Mouse (Mus musculus) CD4-positive naive resting alpha-beta T cell, adult 57 days (primary cell): ENCODE data around the gene 1110065P20Rik. TPM values are rescaled to one million over a fixed set of nuclear protein-coding genes. Genes with fewer than 3 reads are reported as not detected.

ENCODE experiments used
- total RNA-seq: library from RNA; stranded (reverse); gene quantifications from one replicate; pipeline ENCODE4 v1.2.4, GENCODE M21; 2023

The 1110065P20Rik gene
- total RNA-seq = 16.4 TPM

GRCm38 (mm10) chr4:124850933-124851658 lies at the start of gene 1110065P20Rik:
Gene 1110065P20Rik, minus strand, starts transcription at chr4:124851196.

GRCm38 (mm10) chr4:124880599-124880998 lies 29.6 kb upstream of the 1110065P20Rik start, which contains the start of gene Epha10:
Gene Epha10, plus strand, starts transcription at chr4:124880899.

GRCm38 (mm10) chr4:124861283-124862188 lies 10.5 kb upstream of the 1110065P20Rik start, which contains the start of gene Maneal:
Gene Maneal, minus strand, starts transcription at chr4:124862171.

GRCm38 (mm10) chr4:124850261-124850913 lies 609 bp downstream of the 1110065P20Rik start, which contains the start of gene Yrdc:
Gene Yrdc, plus strand, starts transcription at chr4:124850679.

GRCm38 (mm10) chr4:124801552-124802308 lies 49.3 kb downstream of the 1110065P20Rik start, which contains the start of gene Mtf1:
Gene Mtf1, plus strand, starts transcription at chr4:124802104.

Other genes starting within 250 kb of the 1110065P20Rik start
- not detected for gene 3100002H09Rik, start 240.4 kb downstream of the 1110065P20Rik start, total RNA-seq
- not detected for gene Pou3f1, start 194.4 kb downstream of the 1110065P20Rik start, total RNA-seq
- 24.5 TPM for gene Utp11, start 157.6 kb downstream of the 1110065P20Rik start, total RNA-seq
- gene Fhl3, start 150.5 kb downstream of the 1110065P20Rik start, total RNA-seq = 16.4 TPM
- gene Sf3a3, start 136.4 kb downstream of the 1110065P20Rik start, total RNA-seq = 60.7 TPM
- gene Inpp5b, start 109.3 kb downstream of the 1110065P20Rik start, total RNA-seq = 101 TPM
- gene Mtf1, start 49.1 kb downstream of the 1110065P20Rik start, total RNA-seq = 31.7 TPM
- 93.8 TPM for gene Yrdc, start 517 bp downstream of the 1110065P20Rik start, total RNA-seq
- gene Maneal, start 11.0 kb upstream of the 1110065P20Rik start, total RNA-seq = 3.6 TPM
- not detected for gene Epha10, start 29.7 kb upstream of the 1110065P20Rik start, total RNA-seq
- gene 9930104L06Rik, start 85.9 kb upstream of the 1110065P20Rik start, total RNA-seq = 22.6 TPM
- gene Cdca8, start 88.1 kb upstream of the 1110065P20Rik start, total RNA-seq = 1.8 TPM
- gene Rspo1, start 135.2 kb upstream of the 1110065P20Rik start, total RNA-seq = 1.7 TPM
- 74.6 TPM for gene Gnl2, start 165.4 kb upstream of the 1110065P20Rik start, total RNA-seq
- not detected for gene Dnali1, start 214.5 kb upstream of the 1110065P20Rik start, total RNA-seq
- 48.1 TPM for gene Snip1, start 215.5 kb upstream of the 1110065P20Rik start, total RNA-seq
- gene Meaf6, start 233.9 kb upstream of the 1110065P20Rik start, total RNA-seq = 53.4 TPM